In genomic region chr17:24427170-24427557, GRCm38 (mm10) we compare ENCODE assay signal across 9 mouse cellular contexts. TPM values are rescaled to one million over a fixed set of nuclear protein-coding genes. Genes with fewer than 3 reads are reported as not detected.
DNase-seq lines count a peak whose midpoint lies in the region; ATAC-seq lines count a peak whose summit lies in the region.
"Had no signal": no experiment of that assay in that cellular context is flagged by ENCODE, and none has a peak within 500 bp of the region (broad histone marks: within the 10 kb centered on the region; RNA-seq: fewer than 3 reads in every experiment).

No protein-coding gene starts in this region.

- H3K9ac ChIP-seq in heart, embryonic 15.5 days = peak overlapping the region; percentile 87
- H3K9ac ChIP-seq in stomach, embryonic 14.5 days (replicated peaks; ENCODE audit: low read depth, low read length) = peak overlapping the region; percentile 94; the same call in 1 of the 2 replicates

- peaks cover 29% of the 10 kb centered on the region for H3K4me1 ChIP-seq in heart, embryonic 15.5 days (replicated peaks)
- peaks cover 3% of the 10 kb centered on the region; the same call in 1 of the 2 replicates for H3K4me1 ChIP-seq in stomach, embryonic 14.5 days (ENCODE audit: control insufficient read depth, insufficient read depth, low read length)

- peak overlapping the region; percentile 72 for H3K4me2 ChIP-seq in heart, embryonic 15.5 days
- peak overlapping the region; percentile 55 for H3K4me2 ChIP-seq in stomach, embryonic 14.5 days (replicated peaks; ENCODE audit: low read depth, low read length)

- no peaks in the 10 kb centered on the region for H3K9me3 ChIP-seq in heart, embryonic 15.5 days (replicated peaks)
- no peaks in the 10 kb centered on the region for H3K9me3 ChIP-seq in stomach, embryonic 14.5 days (ENCODE audit: control insufficient read depth, low read depth, low read length)

- WGBS in heart, embryonic 15.5 days = 2% methylated on average over 8 of the region's 8 CpGs
- WGBS in stomach, embryonic 14.5 days = 2% methylated on average over 8 of the region's 8 CpGs

- 0 out of 2 replicates have a peak, but pooled peaks have one; percentile 9 for ATAC-seq in heart, embryonic 15.5 days (replicated peaks; ENCODE audit: insufficient number of reproducible peaks, insufficient read depth, low FRiP score, low read depth)
- ATAC-seq in stomach, embryonic 14.5 days (ENCODE audit: insufficient number of reproducible peaks, insufficient read depth, low FRiP score, low read depth) = no peak
- no peak for ATAC-seq in megakaryocyte-erythroid progenitor cell, adult 5-6 weeks (replicated peaks; ENCODE audit: low FRiP score, low TSS enrichment, poor library complexity, severe bottlenecking)

- H3K36me3 ChIP-seq in heart, embryonic 15.5 days = peaks cover 30% of the 10 kb centered on the region
- H3K36me3 ChIP-seq in stomach, embryonic 14.5 days (ENCODE audit: control insufficient read depth, insufficient read depth, low read length) = peaks cover 27% of the 10 kb centered on the region

- H3K4me3 ChIP-seq in heart, embryonic 15.5 days = peak overlapping the region; percentile 68
- peak overlapping the region; percentile 75 for H3K4me3 ChIP-seq in stomach, embryonic 14.5 days (ENCODE audit: low read depth, low read length)

- peak; percentile 41 for DNase-seq in embryo, embryonic 11 days
- DNase-seq in embryo, embryonic 9.5 days (ENCODE audit: extremely low spot score) = no peak
- peak; percentile 46 for DNase-seq in adipocyte (ENCODE audit: low spot score)
- DNase-seq in liver = peak; percentile 41
- no peak for DNase-seq in urinary bladder, postnatal 25 days (ENCODE audit: low spot score)

- peak overlapping the region; percentile 96 for H3K27ac ChIP-seq in heart, embryonic 15.5 days
- peak overlapping the region; percentile 95 for H3K27ac ChIP-seq in stomach, embryonic 14.5 days (ENCODE audit: low read length)

- H3K27me3 ChIP-seq in heart, embryonic 15.5 days = no peaks in the 10 kb centered on the region
- no peaks in the 10 kb centered on the region for H3K27me3 ChIP-seq in stomach, embryonic 14.5 days (ENCODE audit: control insufficient read depth, insufficient read depth, low read length)
- H3K27me3 ChIP-seq: Patski had no signal

RNA-seq across cellular contexts. Expression of gene Eci1, which starts 0.7 kb away (rescaled TPM):
- 245 and 301 TPM in 2 replicates for polyA plus RNA-seq in heart, embryonic 15.5 days (2015; fragmentation: Nextera tagmentation; extraction: Ambion mirVana)
- polyA plus RNA-seq in stomach, embryonic 14.5 days (2014; fragmentation: Nextera tagmentation; extraction: Ambion mirVana) = 98.1 and 112 TPM in 2 replicates
- total RNA-seq in megakaryocyte-erythroid progenitor cell, adult 5-6 weeks (2014; fragmentation: Nextera tagmentation) = 79.7 and 88.7 TPM in 2 replicates
- total RNA-seq in megakaryocyte-erythroid progenitor cell, adult 5-6 weeks (2017) = 33.3 and 37.6 TPM in 2 replicates

RNA-seq across cellular contexts. Expression of gene Rnps1, which starts 12.8 kb away (rescaled TPM):
- 186 and 210 TPM in 2 replicates for polyA plus RNA-seq in heart, embryonic 15.5 days (2015; fragmentation: Nextera tagmentation; extraction: Ambion mirVana)
- 254 and 265 TPM in 2 replicates for polyA plus RNA-seq in stomach, embryonic 14.5 days (2014; fragmentation: Nextera tagmentation; extraction: Ambion mirVana)
- total RNA-seq in megakaryocyte-erythroid progenitor cell, adult 5-6 weeks (2014; fragmentation: Nextera tagmentation) = 325 and 334 TPM in 2 replicates
- 263 and 290 TPM in 2 replicates for total RNA-seq in megakaryocyte-erythroid progenitor cell, adult 5-6 weeks (2017)

RNA-seq across cellular contexts. Expression of gene Dnase1l2, which starts 15.7 kb away (rescaled TPM):
- 1.1 and 1.2 TPM in 2 replicates for polyA plus RNA-seq in heart, embryonic 15.5 days (2015; fragmentation: Nextera tagmentation; extraction: Ambion mirVana)
- polyA plus RNA-seq in stomach, embryonic 14.5 days (2014; fragmentation: Nextera tagmentation; extraction: Ambion mirVana) = 2.6 and 3.1 TPM in 2 replicates
- 1.2 and 5.0 TPM in 2 replicates for total RNA-seq in megakaryocyte-erythroid progenitor cell, adult 5-6 weeks (2014; fragmentation: Nextera tagmentation)
- total RNA-seq in megakaryocyte-erythroid progenitor cell, adult 5-6 weeks (2017) = 0.34 and 2.9 TPM in 2 replicates

RNA-seq across cellular contexts. Expression of gene E4f1, which starts 42.9 kb away (rescaled TPM):
- 20.5 and 29.1 TPM in 2 replicates for polyA plus RNA-seq in heart, embryonic 15.5 days (2015; fragmentation: Nextera tagmentation; extraction: Ambion mirVana)
- 25.1 and 28.5 TPM in 2 replicates for polyA plus RNA-seq in stomach, embryonic 14.5 days (2014; fragmentation: Nextera tagmentation; extraction: Ambion mirVana)
- 47.7 and 60.9 TPM in 2 replicates for total RNA-seq in megakaryocyte-erythroid progenitor cell, adult 5-6 weeks (2014; fragmentation: Nextera tagmentation)
- 10.5 and 20.8 TPM in 2 replicates for total RNA-seq in megakaryocyte-erythroid progenitor cell, adult 5-6 weeks (2017)

RNA-seq across cellular contexts. Expression of gene Pgp, which starts 43.0 kb away (rescaled TPM):
- polyA plus RNA-seq in heart, embryonic 15.5 days (2015; fragmentation: Nextera tagmentation; extraction: Ambion mirVana) = 60.5 and 63.0 TPM in 2 replicates
- 51.7 and 57.0 TPM in 2 replicates for polyA plus RNA-seq in stomach, embryonic 14.5 days (2014; fragmentation: Nextera tagmentation; extraction: Ambion mirVana)
- 32.8 and 43.6 TPM in 2 replicates for total RNA-seq in megakaryocyte-erythroid progenitor cell, adult 5-6 weeks (2014; fragmentation: Nextera tagmentation)
- 21.9 and 23.4 TPM in 2 replicates for total RNA-seq in megakaryocyte-erythroid progenitor cell, adult 5-6 weeks (2017)

Comparison
In these comparisons a context has a peak if more than half of its experiments do, and no peak if none do; other contexts are left out.
1. DNase-seq: peak in embryo, embryonic 11 days (single experiment), adipocyte (single experiment) and liver (single experiment); none in embryo, embryonic 9.5 days (single experiment) and urinary bladder, postnatal 25 days (single experiment).